Mouse (Mus musculus) ES-E14 (cell line): ENCODE data around the gene Bri3bp.

Experiments used
- CHD2 ChIP-seq: IDR thresholded peaks from 2 replicates; pipeline ENCODE4 v1.6.1; 2014; ENCODE audit warnings: mild to moderate bottlenecking, low read depth, low read length, inconsistent platforms
- HCFC1 ChIP-seq: IDR thresholded peaks from 2 replicates; pipeline ENCODE4 v1.6.1; 2012; ENCODE audit warnings: low read length, inconsistent platforms, borderline replicate concordance; ENCODE audit not compliant: insufficient read depth
- MAFK ChIP-seq: IDR thresholded peaks from 2 replicates; pipeline ENCODE4 v1.6.1; 2014; ENCODE audit warnings: mild to moderate bottlenecking, low read depth, low read length, inconsistent platforms; ENCODE audit not compliant: insufficient read depth
- ZC3H11A ChIP-seq: IDR thresholded peaks from 2 replicates; pipeline ENCODE4 v1.6.1; 2012; ENCODE audit warnings: low read depth, mild to moderate bottlenecking, inconsistent platforms, low read length, borderline replicate concordance
- ZNF384 ChIP-seq: IDR thresholded peaks from 2 replicates; pipeline ENCODE4 v1.6.1; 2012; ENCODE audit warnings: low read depth, low read length, inconsistent platforms

- no peak for TF ChIP-seq ZC3H11A
- no peak for TF ChIP-seq HCFC1
- no peak for TF ChIP-seq CHD2
- no peak for TF ChIP-seq ZNF384
- no peak for TF ChIP-seq MAFK
These were observed 48.8 kb upstream of the Bri3bp start for GRCm38 (mm10) chr5:125392618-125392976.
